In the genomic region with DNA sequence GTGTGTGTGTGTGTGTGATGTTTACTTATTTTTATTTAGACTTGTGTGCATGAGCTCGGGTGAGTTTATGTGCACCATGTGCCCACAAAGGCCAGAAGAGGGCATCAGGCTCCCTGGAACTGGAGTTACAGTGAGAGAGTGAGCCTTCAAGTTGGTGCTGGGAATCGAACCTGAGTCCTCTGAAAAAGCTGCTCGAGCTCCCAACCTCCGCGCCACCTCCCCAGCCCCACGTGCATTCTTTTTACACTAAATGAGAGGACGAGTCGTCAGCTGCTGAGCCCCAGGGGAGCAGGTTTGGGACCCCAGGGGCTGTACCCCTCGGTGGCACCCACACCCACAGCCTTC, we compare ENCODE assay signal across 9 mouse cellular contexts. TPM values are rescaled to one million over a fixed set of nuclear protein-coding genes. Genes with fewer than 3 reads are reported as not detected.
DNase-seq lines count a peak whose midpoint lies in the region; ATAC-seq and TF ChIP-seq lines count a peak whose summit lies in the region.
"Had no signal": no experiment of that assay in that cellular context is flagged by ENCODE, and none has a peak within 500 bp of the region (broad histone marks: within the 10 kb centered on the region; RNA-seq: fewer than 3 reads in every experiment).

No protein-coding gene starts in this region.

- H3K36me3 ChIP-seq in intestine, embryonic 14.5 days (ENCODE audit: control insufficient read depth, insufficient read depth, low read length), result peaks cover 28% of the 10 kb centered on the region
- peaks cover 14% of the 10 kb centered on the region for H3K36me3 ChIP-seq in neural tube, embryonic 12.5 days

- WGBS in lung, adult 2 months, result 3% methylated on average over 9 of the region's 9 CpGs
- 5% methylated on average over 9 of the region's 9 CpGs for WGBS in intestine, embryonic 14.5 days
- WGBS in neural tube, embryonic 12.5 days, result 12% methylated on average over 9 of the region's 9 CpGs

- no peak for DNase-seq in lung, adult 2 months
- DNase-seq in lung, adult 18-20 months, result no peak
- DNase-seq in c-Kit-positive CD71-positive TER-119-positive erythroid progenitor cells, embryonic 14.5 days (ENCODE audit: low spot score), result peak; percentile 34
- no peak for DNase-seq in intestine, embryonic 14.5 days (ENCODE audit: low spot score)
- DNase-seq in ovary, adult 18-20 months (ENCODE audit: low spot score), result no peak
- DNase-seq in embryo, embryonic 9.5 days (ENCODE audit: extremely low spot score), result no peak
- no peak for DNase-seq in gastrocnemius, postnatal 25 days

- H3K9me3 ChIP-seq in intestine, embryonic 14.5 days (ENCODE audit: control insufficient read depth, low read length), result no peaks in the 10 kb centered on the region
- no peaks in the 10 kb centered on the region for H3K9me3 ChIP-seq in neural tube, embryonic 12.5 days

- H3K9ac ChIP-seq in intestine, embryonic 14.5 days (ENCODE audit: low read length), result peak overlapping the region; percentile 90
- peak overlapping the region; percentile 82 for H3K9ac ChIP-seq in neural tube, embryonic 12.5 days

- no peaks in the 10 kb centered on the region for H3K27me3 ChIP-seq in intestine, embryonic 14.5 days (replicated peaks; ENCODE audit: control insufficient read depth, insufficient read depth, low read length)
- no peaks in the 10 kb centered on the region for H3K27me3 ChIP-seq in neural tube, embryonic 12.5 days (replicated peaks)

- no peak for TF ChIP-seq CTCF in lung, adult 2 months (IDR thresholded peaks at IDR 0.05; ENCODE audit: insufficient read depth, low read length)

- peaks cover 8% of the 10 kb centered on the region for H3K4me1 ChIP-seq in lung, adult 2 months (ENCODE audit: control insufficient read depth, insufficient read depth, low read length)
- peaks cover 18% of the 10 kb centered on the region for H3K4me1 ChIP-seq in intestine, embryonic 14.5 days (replicated peaks; ENCODE audit: control insufficient read depth, insufficient read depth, low read length)
- H3K4me1 ChIP-seq in neural tube, embryonic 12.5 days, result peaks cover 32% of the 10 kb centered on the region

- peak overlapping the region; percentile 95 for H3K4me3 ChIP-seq in lung, adult 2 months (replicated peaks; ENCODE audit: extremely low read depth, low read depth, low read length)
- H3K4me3 ChIP-seq in intestine, embryonic 14.5 days (ENCODE audit: low read depth, low read length), result peak overlapping the region; percentile 95
- peak overlapping the region; percentile 85 for H3K4me3 ChIP-seq in neural tube, embryonic 12.5 days

- H3K4me2 ChIP-seq in intestine, embryonic 14.5 days (ENCODE audit: low read length), result peak overlapping the region; percentile 66
- peak overlapping the region; percentile 84 for H3K4me2 ChIP-seq in neural tube, embryonic 12.5 days (replicated peaks)

- no peak for ATAC-seq in intestine, embryonic 14.5 days (replicated peaks; ENCODE audit: low FRiP score, low TSS enrichment, low read depth)
- no peak for ATAC-seq in neural tube, embryonic 12.5 days (ENCODE audit: low FRiP score, low read depth)

- H3K27ac ChIP-seq in intestine, embryonic 14.5 days (ENCODE audit: low read depth), result peak overlapping the region; percentile 81
- peak overlapping the region; percentile 68 for H3K27ac ChIP-seq in neural tube, embryonic 12.5 days

- no peak for TF ChIP-seq POLR2A in lung, adult 2 months (IDR thresholded peaks at IDR 0.05; ENCODE audit: borderline replicate concordance, extremely low read depth, low read depth, low read length)

RNA-seq across cellular contexts. Expression of gene Nhlrc3, which starts 0.5 kb away (rescaled TPM):
- polyA plus RNA-seq in lung, adult 2 months (2012; rRNA removed), result 8.1 and 13.1 TPM in 2 replicates
- polyA plus RNA-seq in intestine, embryonic 14.5 days (2014; fragmentation: Nextera tagmentation; extraction: Ambion mirVana), result 12.1 and 12.2 TPM in 2 replicates
- 10.6 and 11.9 TPM in 2 replicates for polyA plus RNA-seq in neural tube, embryonic 12.5 days (2016; fragmentation: Nextera tagmentation; extraction: Ambion mirVana)
- 1 to 10 TPM; 2.7 to 3.2 TPM for total RNA-seq in gastrocnemius, postnatal 25 days (2021)

RNA-seq across cellular contexts. Expression of gene Proser1, which starts 0.8 kb away (rescaled TPM):
- 24.2 and 25.2 TPM in 2 replicates for polyA plus RNA-seq in lung, adult 2 months (2012; rRNA removed)
- polyA plus RNA-seq in intestine, embryonic 14.5 days (2014; fragmentation: Nextera tagmentation; extraction: Ambion mirVana), result 18.6 and 19.3 TPM in 2 replicates
- polyA plus RNA-seq in neural tube, embryonic 12.5 days (2016; fragmentation: Nextera tagmentation; extraction: Ambion mirVana), result 30.2 and 33.8 TPM in 2 replicates
- total RNA-seq in gastrocnemius, postnatal 25 days (2021), result 1 to 10 TPM; 6.0 to 6.8 TPM

RNA-seq across cellular contexts. Expression of gene Stoml3, which starts 25.8 kb away (rescaled TPM):
- polyA plus RNA-seq in lung, adult 2 months (2012; rRNA removed), result 0.06 TPM in 1 of 2 replicates, not detected in the other
- 0.13 TPM in 1 of 2 replicates, not detected in the other for polyA plus RNA-seq in intestine, embryonic 14.5 days (2014; fragmentation: Nextera tagmentation; extraction: Ambion mirVana)
- polyA plus RNA-seq in neural tube, embryonic 12.5 days (2016; fragmentation: Nextera tagmentation; extraction: Ambion mirVana), result 0.14 TPM in 1 of 2 replicates, not detected in the other
- not detected for total RNA-seq in gastrocnemius, postnatal 25 days (2021)
- polyA plus RNA-seq: large intestine, adult 2 months had no signal
